Mouse (Mus musculus) forebrain, embryonic 15.5 days (tissue): ENCODE measurements around the gene Phf24. TPM values are rescaled to one million over a fixed set of nuclear protein-coding genes. Genes with fewer than 3 reads are reported as not detected.

Experiments used
- ATAC-seq: fragments of 200-750 bp; cut with Nextera tagmentation; replicated peaks from 2 replicates; pipeline ENCODE4 v1.8.0; 2017; ENCODE audit warnings: mild to moderate bottlenecking, moderate TSS enrichment, moderate library complexity
- H3K27ac ChIP-seq: fragments of 300-500 bp; sonication (generic); replicated peaks from 2 replicates; pipeline ENCODE4 v1.5.1; 2015; ENCODE audit warnings: mild to moderate bottlenecking, inconsistent platforms
- H3K27me3 ChIP-seq: fragments of 300-500 bp; sonication (generic); 2 replicates; pipeline ENCODE4 v1.6.1; 2015; ENCODE audit warnings: inconsistent platforms
- H3K36me3 ChIP-seq: fragments of 300-500 bp; sonication (generic); 2 replicates; pipeline ENCODE4 v1.6.1; 2015; ENCODE audit warnings: mild to moderate bottlenecking, inconsistent platforms
- H3K4me1 ChIP-seq: fragments of 300-500 bp; sonication (generic); 2 replicates; pipeline ENCODE4 v1.6.1; 2015; ENCODE audit warnings: inconsistent platforms
- H3K4me2 ChIP-seq: fragments of 300-500 bp; sonication (generic); replicated peaks from 2 replicates; pipeline ENCODE4 v1.6.1; 2015; ENCODE audit warnings: mild to moderate bottlenecking, inconsistent platforms
- H3K4me3 ChIP-seq: fragments of 300-500 bp; sonication (generic); 2 replicates; pipeline ENCODE4 v1.5.1; 2015; ENCODE audit warnings: mild to moderate bottlenecking, inconsistent platforms
- H3K9ac ChIP-seq: fragments of 300-500 bp; sonication (generic); replicated peaks from 2 replicates; pipeline ENCODE4 v1.6.1; 2015; ENCODE audit warnings: mild to moderate bottlenecking, inconsistent platforms
- H3K9me3 ChIP-seq: fragments of 300-500 bp; sonication (generic); 2 replicates; pipeline ENCODE4 v1.6.1; 2016; ENCODE audit warnings: inconsistent platforms
- WGBS: fragments of 180-500 bp; shearing (Covaris S2); methylation state at CpG from one replicate; pipeline ENCODE4 v1.1.7; 2015; ENCODE audit warnings: mixed read lengths; 5-methylcytosine and 5-hydroxymethylcytosine counted together
- polyA plus RNA-seq: library from polyadenylated mRNA; unstranded; fragments of >200 nt; fragmentation: Nextera tagmentation; extraction: Ambion mirVana; gene quantifications from 2 replicates; pipeline ENCODE4 v1.2.1, GENCODE M21; 2015

The Phf24 gene
- polyA plus RNA-seq: 20.5 and 22.2 TPM in 2 replicates

DNA sequence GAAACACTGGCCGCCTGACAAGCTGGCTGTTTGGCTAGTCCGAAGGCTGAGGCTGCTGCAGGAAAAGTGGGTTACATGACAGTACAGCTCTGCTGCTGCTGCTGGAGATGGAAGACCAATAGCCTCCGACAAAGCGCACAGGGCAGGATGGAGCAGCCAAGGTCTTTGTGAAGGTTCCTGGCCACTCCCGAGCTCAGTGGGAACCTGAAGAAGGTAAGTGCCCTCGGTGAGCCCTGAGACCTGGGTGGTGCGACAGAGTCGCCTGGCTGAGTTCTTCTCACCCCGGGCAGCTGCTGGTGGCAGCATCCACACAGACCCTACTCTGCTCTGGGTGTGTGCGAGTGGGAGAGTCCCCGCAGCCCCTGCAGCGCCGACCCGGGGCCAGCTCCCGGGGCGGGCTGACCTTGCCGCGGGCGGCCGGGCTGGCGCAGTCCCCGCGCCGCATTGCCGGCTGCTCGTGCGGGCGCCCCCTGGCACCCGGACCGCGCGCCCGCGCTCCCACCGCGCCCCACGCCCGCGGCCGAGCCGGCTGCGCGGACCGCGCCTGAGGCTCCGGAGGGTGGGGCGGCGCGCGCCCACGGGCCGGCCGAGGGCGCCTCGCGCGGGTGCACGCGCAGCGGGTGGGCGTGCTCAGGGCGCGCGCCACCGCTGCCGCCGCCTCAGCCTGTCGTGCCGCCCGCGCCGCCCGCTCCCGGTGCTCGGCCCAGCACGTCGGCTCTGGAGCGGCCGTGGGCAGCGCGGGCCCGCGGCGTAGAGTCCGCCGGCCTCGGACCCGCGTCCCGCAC, at the start of gene Phf24:
Gene Phf24, plus strand, starts transcription at position 44 of the 785 bp plus-strand sequence.
- Histone ChIP-seq H3K27me3 (peaks cover 15% of the 10 kb centered on the region; the same call in 1 of the 2 replicates), H3K4me2 (peak within 1 kb of the TSS; percentile 90), H3K9me3 (no peaks in the 10 kb centered on the region), H3K27ac (peak within 1 kb of the TSS; percentile 20), H3K4me3 (peak within 1 kb of the TSS; percentile 58), H3K4me1 (peaks cover 5% of the 10 kb centered on the region; the same call in 1 of the 2 replicates), H3K9ac (peak within 1 kb of the TSS; percentile 70), H3K36me3 (no peaks in the 10 kb centered on the region)
- under 1% methylated on average over 78 of the region's 90 CpGs for WGBS
- ATAC-seq: peak; percentile 85

GRCm38 (mm10) chr4:42867390-42867789, 49.1 kb upstream of the Phf24 start:
- WGBS: 70% methylated on average over 3 of the region's 3 CpGs
- no peak for ATAC-seq
- Histone ChIP-seq H3K4me3 (no peak overlapping the region), H3K9ac (no peak overlapping the region), H3K27me3 (no peaks in the 10 kb centered on the region), H3K36me3 (no peaks in the 10 kb centered on the region), H3K4me2 (no peak overlapping the region), H3K27ac (no peak overlapping the region), H3K9me3 (no peaks in the 10 kb centered on the region), H3K4me1 (no peaks in the 10 kb centered on the region)

DNA sequence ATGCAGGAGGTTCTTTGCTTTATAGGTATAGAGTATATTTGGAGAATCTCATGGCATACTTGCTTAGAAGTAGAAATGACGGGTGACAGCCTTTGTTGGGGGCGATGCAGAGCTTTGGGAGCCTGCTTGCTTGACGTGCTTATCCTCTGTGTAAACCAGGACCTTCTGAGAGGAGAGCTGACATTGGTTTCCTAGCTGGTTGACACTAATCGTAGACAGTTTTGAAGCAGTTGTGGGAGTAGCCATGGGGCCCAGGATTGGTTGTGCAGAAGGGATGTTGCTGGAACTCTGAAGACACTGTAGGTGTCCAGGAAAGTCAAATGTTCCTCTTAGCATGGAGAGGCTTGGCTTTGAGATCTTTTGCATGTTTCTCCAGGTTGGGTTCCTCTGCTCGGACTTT, 48.3 kb upstream of the Phf24 start:
- no peak overlapping the region for H3K4me2 ChIP-seq
- H3K27ac ChIP-seq: no peak overlapping the region
- H3K27me3 ChIP-seq: no peaks in the 10 kb centered on the region
- ATAC-seq: no peak
- no peaks in the 10 kb centered on the region for H3K36me3 ChIP-seq
- no peak overlapping the region for H3K4me3 ChIP-seq
- WGBS: 92% methylated on average over 5 of the region's 5 CpGs
- H3K9ac ChIP-seq: no peak overlapping the region
- H3K9me3 ChIP-seq: no peaks in the 10 kb centered on the region
- H3K4me1 ChIP-seq: no peaks in the 10 kb centered on the region

- H3K9ac ChIP-seq: no peak overlapping the region
- H3K36me3 ChIP-seq: no peaks in the 10 kb centered on the region
- H3K27me3 ChIP-seq: no peaks in the 10 kb centered on the region
- no peaks in the 10 kb centered on the region for H3K4me1 ChIP-seq
- H3K9me3 ChIP-seq: no peaks in the 10 kb centered on the region
- no peak overlapping the region for H3K4me2 ChIP-seq
- H3K4me3 ChIP-seq: no peak overlapping the region
- no peak for ATAC-seq
- WGBS: 87% methylated on average over 5 of the region's 5 CpGs
- H3K27ac ChIP-seq: no peak overlapping the region
Measured at GRCm38 (mm10) chr4:42870748-42871147, 45.7 kb upstream of the Phf24 start.

GRCm38 (mm10) chr4:42872151-42872550, 44.3 kb upstream of the Phf24 start:
- WGBS: 95% methylated on average over 7 of the region's 7 CpGs
- ATAC-seq: no peak

DNA sequence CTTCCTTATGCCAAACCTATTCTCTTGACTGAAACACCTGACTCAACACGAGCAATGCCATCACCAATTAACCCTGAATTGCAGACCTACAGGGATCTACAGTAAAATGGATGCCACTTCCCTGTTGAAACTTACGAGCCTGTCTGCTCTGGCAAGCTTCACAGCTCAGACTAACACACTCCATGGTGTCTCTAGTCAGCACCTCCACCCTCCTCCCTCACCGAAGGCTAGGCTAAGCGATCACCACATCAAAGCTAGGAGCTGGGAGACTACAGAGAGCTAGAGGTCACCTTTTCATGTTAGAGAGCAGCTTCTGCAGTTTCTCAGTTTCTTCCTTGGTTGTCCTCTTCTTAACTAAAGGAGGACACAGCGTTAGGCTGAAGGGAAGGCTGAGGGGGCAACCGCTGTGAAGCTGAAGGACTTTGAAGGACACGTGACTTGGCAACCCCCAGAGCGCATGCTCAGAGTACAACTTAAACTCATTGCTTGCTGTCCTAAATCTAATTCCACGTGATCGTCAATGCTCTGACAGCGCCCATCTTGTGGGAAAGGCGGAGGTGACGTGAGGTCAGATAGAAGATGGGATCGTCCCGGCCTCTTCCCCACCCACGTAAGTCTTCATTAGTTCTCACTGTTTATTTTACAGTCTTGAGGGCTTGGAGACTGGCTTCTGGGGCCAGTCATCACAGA, 43.6 kb upstream of the Phf24 start:
- Histone ChIP-seq H3K36me3 (no peaks in the 10 kb centered on the region), H3K27ac (no peak overlapping the region), H3K27me3 (no peaks in the 10 kb centered on the region), H3K4me3 (no peak overlapping the region), H3K4me2 (no peak overlapping the region), H3K9ac (no peak overlapping the region), H3K9me3 (no peaks in the 10 kb centered on the region), H3K4me1 (no peaks in the 10 kb centered on the region)
- WGBS: 91% methylated on average over 16 of the region's 16 CpGs
- ATAC-seq: no peak

More at GRCm38 (mm10) chr4:42872151-42872550, 44.3 kb upstream of the Phf24 start:
- H3K36me3 ChIP-seq: no peaks in the 10 kb centered on the region
- no peak overlapping the region for H3K4me2 ChIP-seq
- H3K27ac ChIP-seq: no peak overlapping the region
- no peaks in the 10 kb centered on the region for H3K9me3 ChIP-seq
- H3K9ac ChIP-seq: no peak overlapping the region
- H3K4me3 ChIP-seq: no peak overlapping the region
- no peaks in the 10 kb centered on the region for H3K4me1 ChIP-seq
- no peaks in the 10 kb centered on the region for H3K27me3 ChIP-seq

- no peaks in the 10 kb centered on the region for H3K36me3 ChIP-seq
- H3K4me1 ChIP-seq: no peaks in the 10 kb centered on the region
- no peaks in the 10 kb centered on the region for H3K27me3 ChIP-seq
- no peak within 1 kb of the TSS for H3K9ac ChIP-seq
- 87% methylated on average over 7 of the region's 7 CpGs for WGBS
- H3K4me2 ChIP-seq: no peak within 1 kb of the TSS
- no peak within 1 kb of the TSS for H3K27ac ChIP-seq
- no peaks in the 10 kb centered on the region for H3K9me3 ChIP-seq
- H3K4me3 ChIP-seq: no peak within 1 kb of the TSS
- no peak for ATAC-seq
Measured at GRCm38 (mm10) chr4:42874134-42874533, 42.3 kb upstream of the Phf24 start, which contains the start of gene Fam205c. Fam205c (minus strand) TSS chr4:42874234.

- Histone ChIP-seq H3K9ac (no peak overlapping the region), H3K4me3 (no peak overlapping the region), H3K9me3 (no peaks in the 10 kb centered on the region), H3K4me2 (no peak overlapping the region), H3K27ac (no peak overlapping the region), H3K4me1 (no peaks in the 10 kb centered on the region), H3K36me3 (no peaks in the 10 kb centered on the region), H3K27me3 (no peaks in the 10 kb centered on the region)
- ATAC-seq: peak; percentile 95
- WGBS: 34% methylated on average over 5 of the region's 5 CpGs
Measured at GRCm38 (mm10) chr4:42876586-42877291, 39.7 kb upstream of the Phf24 start.

DNA sequence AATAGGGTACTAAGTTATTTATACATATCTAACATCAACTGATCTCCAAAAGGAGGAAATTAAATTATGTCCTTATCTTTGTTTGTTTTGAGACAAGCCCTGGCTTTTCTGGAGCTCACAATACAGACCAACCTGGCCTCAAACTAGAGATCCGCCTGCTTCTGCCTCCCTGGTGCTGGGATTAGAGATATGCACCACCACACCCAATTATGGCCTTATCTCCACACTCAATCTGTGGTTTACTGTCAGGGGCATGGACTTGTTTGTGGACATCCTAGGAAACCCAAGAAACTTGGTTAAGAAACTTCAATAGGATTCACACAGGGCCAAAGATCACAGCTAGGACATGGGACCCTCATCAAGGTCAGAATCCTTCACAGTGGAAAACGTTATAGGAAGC, 38.8 kb upstream of the Phf24 start:
- H3K36me3 ChIP-seq: no peaks in the 10 kb centered on the region
- H3K4me3 ChIP-seq: no peak overlapping the region
- H3K27ac ChIP-seq: no peak overlapping the region
- H3K4me1 ChIP-seq: no peaks in the 10 kb centered on the region
- 88% methylated on average over 2 of the region's 2 CpGs for WGBS
- no peak overlapping the region for H3K9ac ChIP-seq
- H3K27me3 ChIP-seq: no peaks in the 10 kb centered on the region
- H3K4me2 ChIP-seq: no peak overlapping the region
- no peaks in the 10 kb centered on the region for H3K9me3 ChIP-seq
- ATAC-seq: no peak

DNA sequence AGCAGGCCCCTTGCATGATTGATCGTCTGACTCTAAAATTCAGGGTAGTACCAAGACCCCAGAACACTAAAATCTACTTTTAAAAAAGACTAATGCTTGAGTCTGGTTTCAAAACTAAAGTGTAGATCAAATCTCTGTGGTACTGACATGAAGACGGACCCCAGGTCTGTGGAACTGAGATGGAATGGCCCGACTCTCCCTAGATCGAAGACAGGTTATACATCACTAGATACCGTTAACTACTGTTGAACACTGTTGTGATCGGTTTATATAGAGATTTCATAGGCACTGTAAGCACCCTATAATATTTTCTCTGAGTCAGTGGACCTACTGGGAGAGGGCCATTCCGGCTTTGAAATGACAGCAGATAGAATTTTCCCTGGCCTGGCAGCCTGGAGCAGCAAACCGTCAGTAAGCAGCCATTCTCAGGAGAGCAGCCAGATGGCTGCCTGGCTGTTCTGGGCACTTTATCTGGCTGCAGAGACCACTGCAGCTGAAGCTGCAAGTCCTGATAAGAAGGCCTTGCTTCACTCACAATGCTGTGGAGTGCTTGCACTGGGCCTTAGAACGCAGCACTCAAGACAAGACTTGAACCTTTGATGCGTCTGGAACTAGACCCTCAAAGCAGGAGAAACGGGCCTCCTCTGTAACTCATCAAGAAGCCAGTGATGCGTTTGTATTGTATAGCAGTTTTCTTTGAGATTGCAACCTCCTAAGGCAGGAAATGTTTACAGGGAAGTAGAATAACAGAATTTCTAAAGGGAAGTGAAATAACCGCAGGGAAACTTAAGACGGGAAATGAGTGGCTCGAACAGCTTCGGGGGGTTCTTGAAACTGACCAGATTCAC, 36.4 kb upstream of the Phf24 start:
- Histone ChIP-seq H3K4me2 (no peak overlapping the region), H3K36me3 (no peaks in the 10 kb centered on the region), H3K9me3 (no peaks in the 10 kb centered on the region), H3K4me3 (no peak overlapping the region), H3K9ac (no peak overlapping the region), H3K27ac (no peak overlapping the region), H3K27me3 (no peaks in the 10 kb centered on the region), H3K4me1 (no peaks in the 10 kb centered on the region)
- WGBS: 82% methylated on average over 16 of the region's 16 CpGs
- no peak for ATAC-seq

DNA sequence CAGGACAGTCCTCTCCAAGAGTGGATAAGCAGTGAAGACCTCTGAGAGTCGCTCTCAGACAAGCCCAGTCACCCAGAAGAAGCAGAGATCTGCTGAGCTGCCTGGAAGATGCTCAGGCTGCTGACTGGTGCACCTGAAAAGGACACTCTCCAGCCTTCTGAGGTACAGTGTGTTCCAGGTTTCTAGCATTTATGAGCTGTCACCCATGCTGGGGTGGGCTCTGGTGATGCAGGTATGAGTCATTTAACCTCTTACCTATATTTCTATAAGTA, 35.8 kb upstream of the Phf24 start:
- no peak overlapping the region for H3K4me2 ChIP-seq
- 47% methylated on average over 1 of the region's 1 CpGs for WGBS
- H3K9ac ChIP-seq: no peak overlapping the region
- H3K9me3 ChIP-seq: no peaks in the 10 kb centered on the region
- no peaks in the 10 kb centered on the region for H3K4me1 ChIP-seq
- H3K36me3 ChIP-seq: no peaks in the 10 kb centered on the region
- H3K27me3 ChIP-seq: no peaks in the 10 kb centered on the region
- ATAC-seq: no peak
- H3K4me3 ChIP-seq: no peak overlapping the region
- no peak overlapping the region for H3K27ac ChIP-seq
